In the genomic region with DNA sequence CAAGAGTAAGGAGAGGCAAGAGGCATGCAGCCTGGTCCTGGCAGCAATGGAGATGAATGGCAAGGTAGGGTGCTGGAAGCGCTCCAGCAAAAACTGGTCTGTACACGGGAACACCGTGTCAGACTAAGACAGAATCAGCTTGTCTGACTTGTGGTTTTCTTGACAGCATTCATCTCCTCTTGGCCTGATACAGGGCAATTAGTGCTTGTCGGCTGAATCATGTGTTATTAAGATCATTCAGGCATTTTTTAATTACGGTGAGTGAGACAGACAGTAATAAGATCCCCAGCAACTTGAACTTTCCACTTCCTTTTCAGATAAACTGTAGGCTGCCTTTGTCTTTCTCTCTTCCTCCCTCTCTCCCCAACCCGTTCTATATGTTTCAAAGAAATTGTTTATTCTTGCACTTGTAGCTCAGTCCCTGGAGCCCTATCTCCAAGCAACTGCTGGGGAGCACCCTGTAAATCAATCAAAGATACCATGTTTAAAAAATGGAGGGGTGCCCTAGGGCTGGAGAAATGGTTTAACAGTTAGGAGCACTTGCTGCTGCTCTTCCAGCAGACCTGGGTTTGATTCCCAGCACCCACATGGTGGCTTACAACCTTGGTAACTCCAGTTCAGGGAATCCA, we compare ENCODE assay signal across 9 mouse cellular contexts. TPM values are rescaled to one million over a fixed set of nuclear protein-coding genes. Genes with fewer than 3 reads are reported as not detected.
DNase-seq lines count a peak whose midpoint lies in the region; ATAC-seq and TF ChIP-seq lines count a peak whose summit lies in the region.
"Had no signal": no experiment of that assay in that cellular context is flagged by ENCODE, and none has a peak within 500 bp of the region (broad histone marks: within the 10 kb centered on the region; RNA-seq: fewer than 3 reads in every experiment).

No protein-coding gene starts in this region.

- no peaks in the 10 kb centered on the region for H3K36me3 ChIP-seq in hindbrain, embryonic 14.5 days (replicated peaks; ENCODE audit: control insufficient read depth, insufficient read depth)
- no peaks in the 10 kb centered on the region for H3K36me3 ChIP-seq in hindbrain, embryonic 16.5 days (ENCODE audit: control insufficient read depth, insufficient read depth, low read length)
- peaks cover 0 to 84% of the 10 kb centered on the region in 2 experiments; a peak in 2 of 4 replicates for H3K36me3 ChIP-seq in MEL (ENCODE audit: control insufficient read depth in 1 of 2, insufficient read depth in 2 of 2, low read length in 2 of 2)
- H3K36me3 ChIP-seq: lung, embryonic 15.5 days had no signal

- H3K4me3 ChIP-seq in hindbrain, embryonic 14.5 days (replicated peaks; ENCODE audit: low read length) = no peak overlapping the region
- no peak overlapping the region for H3K4me3 ChIP-seq in hindbrain, embryonic 16.5 days (ENCODE audit: low read length)
- no peak overlapping the region for H3K4me3 ChIP-seq in MEL (ENCODE audit: control insufficient read depth in 1 of 2, insufficient read depth in 1 of 2, low read depth in 2 of 2, low read length in 2 of 2)
- H3K4me3 ChIP-seq: lung, embryonic 15.5 days had no signal

- no peak for TF ChIP-seq RAD21 in MEL (IDR thresholded peaks at IDR 0.05; ENCODE audit: low read depth, low read length)

- H3K9me3 ChIP-seq in hindbrain, embryonic 14.5 days (ENCODE audit: control insufficient read depth, low read length) = no peaks in the 10 kb centered on the region
- no peaks in the 10 kb centered on the region for H3K9me3 ChIP-seq in hindbrain, embryonic 16.5 days (ENCODE audit: control insufficient read depth, low read length)
- H3K9me3 ChIP-seq in MEL (replicated peaks; ENCODE audit: insufficient read depth, low read length) = no peaks in the 10 kb centered on the region
- H3K9me3 ChIP-seq: lung, embryonic 15.5 days had no signal

- H3K4me2 ChIP-seq in hindbrain, embryonic 14.5 days (replicated peaks) = no peak overlapping the region
- no peak overlapping the region for H3K4me2 ChIP-seq in hindbrain, embryonic 16.5 days (ENCODE audit: low read length)
- H3K4me2 ChIP-seq: lung, embryonic 15.5 days had no signal

- H3K9ac ChIP-seq in hindbrain, embryonic 14.5 days = no peak overlapping the region
- H3K9ac ChIP-seq in hindbrain, embryonic 16.5 days (ENCODE audit: low read depth, low read length) = no peak overlapping the region
- peak overlapping the region; percentile 9 for H3K9ac ChIP-seq in MEL (ENCODE audit: control insufficient read depth, low read depth, low read length, poor library complexity, severe bottlenecking)
- H3K9ac ChIP-seq: lung, embryonic 15.5 days had no signal

- 0 out of 2 replicates have a peak, but pooled peaks cover 8% of the 10 kb centered on the region for H3K4me1 ChIP-seq in hindbrain, embryonic 14.5 days (replicated peaks; ENCODE audit: control insufficient read depth, insufficient read depth, low read length)
- H3K4me1 ChIP-seq in hindbrain, embryonic 16.5 days (ENCODE audit: control insufficient read depth, insufficient read depth, low read depth, low read length) = peaks cover 3% of the 10 kb centered on the region; the same call in 1 of the 2 replicates
- peaks cover 50 to 73% of the 10 kb centered on the region in 2 experiments for H3K4me1 ChIP-seq in MEL (ENCODE audit: control insufficient read depth in 1 of 2, insufficient read depth in 2 of 2, low read length in 2 of 2)

- WGBS in hindbrain, embryonic 14.5 days = 60% methylated on average over 6 of the region's 6 CpGs
- WGBS in hindbrain, embryonic 16.5 days = 45% methylated on average over 6 of the region's 6 CpGs

- no peak for TF ChIP-seq POLR2A in MEL (IDR thresholded peaks at IDR 0.05; ENCODE audit: control insufficient read depth in 1 of 2, insufficient read depth in 1 of 2, low read depth in 1 of 2, low read length in 2 of 2, poor library complexity in 1 of 2)

- no peak for DNase-seq in hindbrain, embryonic 14.5 days (ENCODE audit: low spot score)
- DNase-seq in MEL (ENCODE audit: low read depth, low spot score) = peak; percentile 83
- DNase-seq in cerebellum, adult 9-11 months = peak; percentile 66
- DNase-seq in kidney, postnatal 10 days = peak; percentile 56
- DNase-seq in adrenal gland, postnatal 4 days (ENCODE audit: low spot score in 2 of 2) = no peak
- DNase-seq in right cerebral cortex, adult 18-20 months = no peak
- DNase-seq in heart, adult 18-20 months = no peak

- peak; percentile 67 to 77; a peak in 2 of 4 replicates for TF ChIP-seq EP300 in MEL (IDR thresholded peaks at IDR 0.05; ENCODE audit: low read depth in 1 of 2, low read length in 2 of 2)

- no peaks in the 10 kb centered on the region for H3K27me3 ChIP-seq in hindbrain, embryonic 14.5 days (ENCODE audit: control insufficient read depth, insufficient read depth, low read length)
- H3K27me3 ChIP-seq in hindbrain, embryonic 16.5 days (replicated peaks; ENCODE audit: control insufficient read depth, insufficient read depth, low read length) = no peaks in the 10 kb centered on the region
- H3K27me3 ChIP-seq in MEL (ENCODE audit: control insufficient read depth in 1 of 2, insufficient read depth in 2 of 2, low read length in 2 of 2) = no peaks in the 10 kb centered on the region
- H3K27me3 ChIP-seq: lung, embryonic 15.5 days had no signal

- ATAC-seq in hindbrain, embryonic 14.5 days (ENCODE audit: low FRiP score) = no peak
- no peak for ATAC-seq in hindbrain, embryonic 16.5 days

- H3K27ac ChIP-seq in hindbrain, embryonic 14.5 days = 0 out of 2 replicates have a peak overlapping the region, but pooled peaks have one; percentile 5
- H3K27ac ChIP-seq in hindbrain, embryonic 16.5 days (ENCODE audit: low read depth, low read length) = no peak overlapping the region
- H3K27ac ChIP-seq in MEL (ENCODE audit: control insufficient read depth, low read depth, low read length) = peak overlapping the region; percentile 88
- H3K27ac ChIP-seq: lung, embryonic 15.5 days had no signal

- TF ChIP-seq CTCF in MEL (IDR thresholded peaks at IDR 0.05 in 2 of 3, conservative IDR thresholded peaks at IDR 0.05 in 1 of 3; ENCODE audit: control insufficient read depth in 1 of 3, insufficient read depth in 1 of 3, low read depth in 2 of 3, low read length in 3 of 3, poor library complexity in 1 of 3, severe bottlenecking in 1 of 3) = no peak

- peaks cover 56% of the 10 kb centered on the region for H3K79me2 ChIP-seq in MEL (ENCODE audit: control insufficient read depth, insufficient read depth, low read length, poor library complexity)

TF ChIP-seq in MEL, 35 proteins besides CTCF, POLR2A, EP300 and RAD21 (continues in another document):
- TF ChIP-seq POLR2AphosphoS5 (IDR thresholded peaks at IDR 0.05; ENCODE audit: borderline replicate concordance, low read depth, low read length) = no peak
- peak; percentile 48; the same call in 1 of the 2 replicates for TF ChIP-seq ELF1 (IDR thresholded peaks at IDR 0.05; ENCODE audit: low read depth, low read length)
- no peak for TF ChIP-seq NRF1 (IDR thresholded peaks at IDR 0.05; ENCODE audit: insufficient read depth, low read depth, low read length, poor library complexity, severe bottlenecking)
- no peak for TF ChIP-seq SMC3 (IDR thresholded peaks at IDR 0.05; ENCODE audit: low read depth, low read length)
- TF ChIP-seq USF2 (IDR thresholded peaks at IDR 0.05; ENCODE audit: borderline replicate concordance in 1 of 2, insufficient read depth in 1 of 2, low read depth in 1 of 2, low read length in 2 of 2) = no peak
- peak; percentile 33; the same call in 1 of the 2 replicates for TF ChIP-seq TAL1 (IDR thresholded peaks at IDR 0.05; ENCODE audit: low read length)
- TF ChIP-seq MYB (IDR thresholded peaks at IDR 0.05; ENCODE audit: low read depth, low read length) = 0 out of 2 replicates have a peak, but pooled peaks have one; percentile 31
- peak; percentile 67 for TF ChIP-seq ZNF384 (IDR thresholded peaks at IDR 0.05; ENCODE audit: low read depth, low read length)
- TF ChIP-seq MXI1 (IDR thresholded peaks at IDR 0.05; ENCODE audit: low read depth, low read length) = peak; percentile 92
- peak; percentile 85 for TF ChIP-seq CHD1 (IDR thresholded peaks at IDR 0.05; ENCODE audit: low read depth, low read length)
- peak; percentile 80 for TF ChIP-seq GATA1 (IDR thresholded peaks at IDR 0.05; ENCODE audit: low read depth, low read length)
- no peak for TF ChIP-seq UBTF (IDR thresholded peaks at IDR 0.05; ENCODE audit: borderline replicate concordance, insufficient read depth, low read depth, low read length)
- TF ChIP-seq TBP (IDR thresholded peaks at IDR 0.05; ENCODE audit: low read depth, low read length) = peak; percentile 83
- 0 out of 2 replicates have a peak, but pooled peaks have one; percentile 52 for TF ChIP-seq HCFC1 (IDR thresholded peaks at IDR 0.05; ENCODE audit: low read depth, low read length)
- peak; percentile 61 for TF ChIP-seq RCOR1 (IDR thresholded peaks at IDR 0.05; ENCODE audit: low read depth, low read length)
- peak; percentile 34; the same call in 1 of the 2 replicates for TF ChIP-seq POLR2AphosphoS2 (IDR thresholded peaks at IDR 0.05; ENCODE audit: low read length)
- TF ChIP-seq USF1 (IDR thresholded peaks at IDR 0.05; ENCODE audit: low read depth, low read length) = no peak
- TF ChIP-seq NELFE (IDR thresholded peaks at IDR 0.05; ENCODE audit: low read depth, low read length) = peak; percentile 23; the same call in 1 of the 2 replicates
- TF ChIP-seq E2F4 (IDR thresholded peaks at IDR 0.05; ENCODE audit: borderline replicate concordance, low read depth, low read length) = no peak
- no peak for TF ChIP-seq GABPA (IDR thresholded peaks at IDR 0.05; ENCODE audit: low read depth, low read length)
- peak; percentile 89 for TF ChIP-seq SIN3A (IDR thresholded peaks at IDR 0.05; ENCODE audit: low read length)
- peak; percentile 47 for TF ChIP-seq TCF12 (IDR thresholded peaks at IDR 0.05; ENCODE audit: low read depth, low read length)
- TF ChIP-seq MEF2A (IDR thresholded peaks at IDR 0.05; ENCODE audit: extremely low read depth, insufficient replicate concordance, low read depth, low read length, poor library complexity, severe bottlenecking) = no peak
- no peak for TF ChIP-seq JUND (IDR thresholded peaks at IDR 0.05; ENCODE audit: low read depth, low read length)
- peak; percentile 52; the same call in 1 of the 2 replicates for TF ChIP-seq MYC (IDR thresholded peaks at IDR 0.05; ENCODE audit: low read depth, low read length)
- no peak for TF ChIP-seq ZC3H11A (IDR thresholded peaks at IDR 0.05; ENCODE audit: low read depth, low read length)

RNA-seq across cellular contexts. Expression of gene Cux1, which starts 53.1 kb away (rescaled TPM):
- polyA plus RNA-seq in hindbrain, embryonic 14.5 days (2014; fragmentation: Nextera tagmentation; extraction: Ambion mirVana) = 89.1 and 99.0 TPM in 2 replicates
- polyA plus RNA-seq in hindbrain, embryonic 16.5 days (2015; fragmentation: Nextera tagmentation; extraction: Ambion mirVana) = 100 and 103 TPM in 2 replicates
- 70.4 and 71.1 TPM in 2 replicates for total RNA-seq in MEL (2012; rRNA removed)
- 100 to 1,000 TPM in 1 of 2 experiments, not detected in 1; 104 TPM for polyA plus RNA-seq in MEL (2012; ENCODE audit: insufficient read depth in 1 of 2, insufficient read length in 2 of 2, low read depth in 1 of 2, low replicate concordance in 2 of 2, missing spikeins in 1 of 2)
- 100 to 1,000 TPM; 109 to 111 TPM for total RNA-seq in adrenal gland, postnatal 4 days (2021)
- 10 to 100 TPM; 78.7 to 87.5 TPM for total RNA-seq in heart, adult 18-20 months (2021)

Comparison
In these comparisons a context has a peak if more than half of its experiments do, and no peak if none do; other contexts are left out.
1. DNase-seq: peak in MEL (single experiment), cerebellum, adult 9-11 months (single experiment) and kidney, postnatal 10 days (single experiment); none in hindbrain, embryonic 14.5 days (single experiment), adrenal gland, postnatal 4 days (0 of 2), right cerebral cortex, adult 18-20 months (single experiment) and heart, adult 18-20 months (0 of 2).